Mouse (Mus musculus) heart, postnatal 0 days (tissue): ENCODE results near the gene Amdhd2.

Source experiments
- CTCF ChIP-seq: IDR thresholded peaks from 2 replicates; pipeline ENCODE4 v1.5.1; 2016; ENCODE audit warnings: antibody characterized with exemption, control low read depth, low read depth
- EP300 ChIP-seq: IDR thresholded peaks from 2 replicates; pipeline ENCODE4 v1.6.1; 2016; ENCODE audit warnings: antibody characterized with exemption, low read depth

DNA sequence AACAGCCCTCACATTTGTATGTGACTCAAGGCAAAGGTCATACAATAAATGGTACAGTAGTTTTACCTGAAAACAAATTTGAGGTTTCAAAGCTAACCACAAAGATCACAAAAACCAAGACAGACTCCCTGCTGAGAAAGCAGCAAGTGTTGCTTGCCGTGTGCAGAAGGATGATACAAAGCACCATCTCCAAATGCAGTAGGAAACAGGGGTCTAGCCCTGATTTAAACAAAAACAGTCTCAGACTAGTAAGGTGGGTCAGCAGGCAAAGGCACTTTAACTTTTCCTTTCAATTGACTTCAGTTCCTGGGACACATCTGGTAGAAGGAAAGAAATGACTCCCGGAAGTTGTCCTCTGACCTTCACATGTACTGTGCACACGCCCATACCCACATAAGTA lies 36.8 kb downstream of the Amdhd2 start:
- no peak for TF ChIP-seq CTCF
- no peak for TF ChIP-seq EP300
